Mouse (Mus musculus) frontal cortex, adult (tissue): ENCODE results near the gene Ethe1.

ENCODE experiments used
- ATAC-seq: cut with Nextera tagmentation; 2 replicates; pipeline ENCODE4 v1.9.2; 2017; ENCODE audit warnings: mild to moderate bottlenecking, moderate library complexity, mixed read lengths; ENCODE audit not compliant: low TSS enrichment

The Ethe1 gene

DNA sequence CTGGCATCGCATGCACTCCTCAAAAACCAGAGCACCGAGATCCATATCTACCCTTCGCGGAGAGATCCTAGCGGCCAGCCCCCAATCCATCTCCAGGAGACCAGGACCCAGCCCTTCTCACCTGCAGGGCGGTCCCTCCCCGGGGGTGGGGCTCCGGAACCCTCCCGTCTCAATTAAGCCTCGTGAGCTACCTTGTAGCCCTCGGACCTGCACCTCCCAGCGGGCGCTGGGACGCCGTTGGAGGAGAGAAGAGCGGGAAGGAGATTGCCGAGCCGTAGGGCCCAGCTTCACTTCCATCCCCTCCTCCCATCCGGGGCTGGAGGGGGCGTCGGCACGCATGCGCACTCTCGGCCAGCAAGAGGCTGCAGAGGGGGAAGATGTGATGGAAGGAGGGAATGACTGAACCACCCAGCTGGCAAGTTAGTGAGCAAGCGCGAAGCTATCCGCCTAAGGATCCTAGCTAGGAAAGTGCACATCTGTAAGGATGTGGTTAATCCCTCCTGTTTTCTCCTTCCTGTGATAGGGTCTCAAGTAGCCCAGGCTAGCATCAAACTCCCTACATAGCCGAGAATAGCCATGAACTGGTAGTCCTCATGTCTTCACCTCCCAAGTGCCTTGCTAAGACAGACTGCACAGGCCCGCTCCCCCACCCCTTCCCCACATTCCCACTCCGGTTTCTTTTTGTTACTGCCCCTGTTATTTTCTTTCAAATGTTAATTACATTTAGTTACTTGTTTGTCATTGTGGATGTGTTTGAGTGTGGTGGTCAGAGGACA lies at the start of gene Ethe1, which contains the start of gene Zfp575:
Gene Ethe1 (plus strand): TSS at position 214 of the 776 bp plus-strand sequence.
Gene Zfp575 (minus strand): TSS at position 312 of the 776 bp plus-strand sequence.
- peak; percentile 92 for ATAC-seq

DNA sequence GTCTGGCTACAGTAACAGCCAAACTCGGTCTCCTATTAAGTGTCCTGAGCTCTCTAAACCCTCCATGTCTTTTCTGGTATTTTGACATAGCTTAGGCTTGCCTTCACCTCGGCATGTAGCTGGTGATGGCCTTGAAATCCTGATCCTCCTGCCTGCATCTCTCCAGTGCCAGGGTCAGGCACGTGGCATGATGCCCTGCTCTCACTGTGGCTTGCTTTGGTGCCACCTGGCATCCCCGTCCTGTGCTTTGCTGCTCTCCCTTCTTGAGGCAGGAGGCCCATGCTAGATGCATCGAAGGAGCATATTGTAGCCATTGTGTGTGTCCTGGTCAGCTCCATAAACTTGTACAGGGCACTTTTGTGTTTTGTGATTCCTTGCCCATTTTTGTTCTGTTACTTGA lies 49.8 kb upstream of the Ethe1 start:
- no peak for ATAC-seq

- no peak for ATAC-seq
Observed at GRCm38 (mm10) chr7:24538154-24538553, 49.2 kb upstream of the Ethe1 start.

DNA sequence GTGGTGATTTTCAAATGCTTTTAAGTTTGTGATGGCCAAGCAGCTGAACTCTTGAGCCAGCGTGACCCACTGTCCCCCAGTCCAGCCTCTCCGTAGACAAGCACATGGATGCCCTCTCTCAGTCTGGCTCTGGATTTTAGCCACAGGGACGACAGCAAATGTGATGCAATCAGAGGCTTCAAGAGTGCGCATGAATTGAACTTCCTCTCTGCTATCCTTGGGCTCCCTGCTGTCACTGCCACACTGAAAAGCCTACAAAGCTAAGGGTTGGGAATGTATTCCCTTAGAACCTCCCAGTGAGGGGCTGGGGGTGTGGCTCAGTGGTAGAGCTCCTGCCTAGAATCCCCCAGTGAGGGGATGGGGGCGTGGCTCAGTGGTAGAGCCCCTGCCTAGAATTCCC lies 48.6 kb upstream of the Ethe1 start:
- no peak for ATAC-seq

GRCm38 (mm10) chr7:24539686-24540085 lies 47.7 kb upstream of the Ethe1 start:
- ATAC-seq, result no peak

GRCm38 (mm10) chr7:24544506-24544905 lies 42.8 kb upstream of the Ethe1 start:
- ATAC-seq, result no peak

GRCm38 (mm10) chr7:24546068-24546614 lies 41.2 kb upstream of the Ethe1 start, which contains the start of the genes Pinlyp and Xrcc1:
TSS of gene Pinlyp (minus strand) at chr7:24546118.
TSS of gene Xrcc1 (plus strand) at chr7:24546289.
- no peak for ATAC-seq

GRCm38 (mm10) chr7:24546634-24547389 lies 40.5 kb upstream of the Ethe1 start:
- ATAC-seq, result peak; percentile 99

- ATAC-seq, result no peak
Observed at GRCm38 (mm10) chr7:24547534-24548036, 39.8 kb upstream of the Ethe1 start.

DNA sequence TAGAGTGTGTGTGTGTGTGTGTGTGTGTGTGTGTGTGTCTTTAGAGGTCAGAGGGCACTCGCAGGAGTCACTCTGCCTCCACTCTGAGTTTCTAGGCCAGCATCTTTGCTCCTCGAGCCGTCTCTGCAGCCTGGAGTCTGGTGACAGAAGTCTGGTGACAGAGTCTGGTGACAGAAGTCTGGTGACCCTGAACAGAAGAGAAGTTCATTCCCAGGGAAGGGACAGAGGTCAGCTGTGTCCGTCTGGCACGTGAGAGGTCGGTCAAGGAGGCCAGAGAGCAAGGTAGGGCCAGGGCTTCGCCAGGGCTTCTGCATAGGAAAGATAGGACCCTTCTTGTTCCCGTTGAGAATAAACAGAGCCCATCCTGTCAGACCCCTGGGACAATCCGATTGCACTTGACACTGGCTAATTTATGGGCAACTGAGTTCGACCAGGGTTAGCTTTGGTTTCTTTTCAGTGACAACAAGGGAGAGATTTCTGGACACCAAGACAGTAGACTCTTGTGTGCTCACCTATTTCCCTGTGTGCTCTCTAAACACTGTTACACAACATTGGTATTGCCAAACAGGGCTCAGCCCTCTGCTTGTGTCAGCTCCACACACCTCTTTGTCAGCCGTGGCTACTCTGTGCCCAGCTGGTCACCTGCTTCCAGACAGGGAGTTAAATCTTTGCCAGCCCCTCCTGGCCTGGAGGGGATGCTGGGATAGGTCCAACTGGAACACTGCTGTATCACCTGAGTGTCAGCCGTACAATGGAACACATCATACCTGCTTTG lies 35.2 kb upstream of the Ethe1 start:
- no peak for ATAC-seq

GRCm38 (mm10) chr7:24555786-24556185 lies 31.6 kb upstream of the Ethe1 start:
- ATAC-seq, result no peak

GRCm38 (mm10) chr7:24561450-24561849 lies 25.9 kb upstream of the Ethe1 start:
- ATAC-seq, result no peak

DNA sequence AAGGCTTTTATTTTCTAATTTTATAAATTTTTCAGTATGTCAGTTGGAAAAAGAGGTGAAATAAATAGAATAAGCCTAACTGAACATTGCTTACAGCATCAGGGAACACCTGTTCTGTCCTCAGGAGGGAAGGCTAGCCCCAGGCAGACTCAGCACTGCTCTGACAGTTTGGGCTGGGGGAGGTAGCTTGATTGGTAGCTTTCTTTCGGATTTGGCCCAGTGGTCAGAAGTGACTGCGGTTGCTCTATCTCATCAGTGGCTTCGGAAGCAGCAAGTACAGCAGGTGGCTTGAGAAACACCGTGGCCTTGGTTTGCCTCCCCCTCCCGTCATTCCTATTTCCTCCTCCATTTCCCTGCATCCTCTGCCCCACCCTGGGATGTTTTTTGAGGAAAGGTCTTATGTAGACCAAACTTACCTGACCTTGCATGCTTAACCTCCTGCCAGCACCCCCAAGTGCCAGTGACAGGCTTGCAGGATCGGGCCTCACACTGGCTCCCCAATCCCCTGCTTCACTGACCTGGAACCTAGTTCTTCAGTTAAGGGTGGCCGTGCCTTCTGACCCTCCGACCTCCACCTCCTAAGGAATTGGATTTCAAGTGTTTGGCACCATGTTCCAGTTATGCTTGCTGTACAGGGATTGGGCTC lies 24.0 kb upstream of the Ethe1 start:
- no peak for ATAC-seq

- ATAC-seq, result no peak
Observed at GRCm38 (mm10) chr7:24563837-24564206, 23.5 kb upstream of the Ethe1 start.

GRCm38 (mm10) chr7:24564607-24565265 lies 22.6 kb upstream of the Ethe1 start:
- ATAC-seq, result peak; percentile 58; the same call in 1 of the 2 replicates

GRCm38 (mm10) chr7:24565627-24566026 lies 21.7 kb upstream of the Ethe1 start:
- no peak for ATAC-seq

- ATAC-seq, result no peak
Observed at GRCm38 (mm10) chr7:24566206-24566605, 21.1 kb upstream of the Ethe1 start.

- peak; percentile 53; the same call in 1 of the 2 replicates for ATAC-seq
Observed at GRCm38 (mm10) chr7:24568512-24568911, 18.8 kb upstream of the Ethe1 start.

GRCm38 (mm10) chr7:24571071-24571470 lies 16.3 kb upstream of the Ethe1 start:
- ATAC-seq, result no peak

GRCm38 (mm10) chr7:24572455-24572854 lies 14.9 kb upstream of the Ethe1 start:
- ATAC-seq, result no peak
